Mouse (Mus musculus) lung, embryonic 16.5 days (tissue): ENCODE measurements around the gene Zfp69. TPM values are rescaled to one million over a fixed set of nuclear protein-coding genes. Genes with fewer than 3 reads are reported as not detected.
A peak's percentile ranks its signal among the peaks of the same experiment; 100 is the strongest.

ENCODE experiments used
- ATAC-seq: fragments of 200-750 bp; cut with Nextera tagmentation; 2 replicates; pipeline ENCODE4 v1.8.0; 2017; ENCODE audit warnings: low read depth, mild to moderate bottlenecking, moderate library complexity
- H3K27ac ChIP-seq: fragments of 300-500 bp; sonication (generic); 2 replicates; pipeline ENCODE4 v1.5.1; 2014; ENCODE audit warnings: mild to moderate bottlenecking, control low read depth, low read length
- H3K27me3 ChIP-seq: fragments of 300-500 bp; sonication (generic); 2 replicates; pipeline ENCODE4 v1.6.1; 2014; ENCODE audit warnings: low read depth, low read length, mixed read lengths; ENCODE audit not compliant: control insufficient read depth, insufficient read depth
- H3K36me3 ChIP-seq: fragments of 300-500 bp; sonication (generic); 2 replicates; pipeline ENCODE4 v1.6.1; 2014; ENCODE audit warnings: low read length; ENCODE audit not compliant: control insufficient read depth, insufficient read depth
- H3K4me1 ChIP-seq: fragments of 300-500 bp; sonication (generic); replicated peaks from 2 replicates; pipeline ENCODE4 v1.6.1; 2014; ENCODE audit warnings: low read length, mixed read lengths; ENCODE audit not compliant: control insufficient read depth, insufficient read depth
- H3K4me2 ChIP-seq: fragments of 300-500 bp; sonication (generic); 2 replicates; pipeline ENCODE4 v1.6.1; 2014; ENCODE audit warnings: low read depth, low read length, control low read depth
- H3K4me3 ChIP-seq: fragments of 300-500 bp; sonication (generic); 2 replicates; pipeline ENCODE4 v1.5.1; 2014; ENCODE audit warnings: mild to moderate bottlenecking, low read length, control low read depth
- H3K9ac ChIP-seq: fragments of 300-500 bp; sonication (generic); 2 replicates; pipeline ENCODE4 v1.6.1; 2014; ENCODE audit warnings: low read length, control low read depth
- H3K9me3 ChIP-seq: fragments of 300-500 bp; sonication (generic); 2 replicates; pipeline ENCODE4 v1.6.1; 2016; ENCODE audit warnings: low read length; ENCODE audit not compliant: control insufficient read depth
- WGBS: fragments of 180-500 bp; shearing (Covaris S2); extraction: QIAGEN DNeasy Blood & Tissue Kit; methylation state at CpG from one replicate; pipeline ENCODE4 v1.1.7; 2014; 5-methylcytosine and 5-hydroxymethylcytosine counted together
- microRNA-seq: library from miRNA; unstranded; fragments of <30 nt; microRNA quantifications from one replicate; pipeline ENCODE4, GENCODE M21; 2016
- polyA plus RNA-seq: library from polyadenylated mRNA; unstranded; fragments of >200 nt; fragmentation: Nextera tagmentation; extraction: Ambion mirVana; gene quantifications from 2 replicates; pipeline ENCODE4 v1.2.1, GENCODE M21; 2015

Gene Zfp69
- polyA plus RNA-seq, 1 experiment from 2014 or later = 6.8 TPM

- Histone ChIP-seq H3K4me1 (peaks cover 6% of the 10 kb centered on the region), H3K27ac (no peak overlapping the region), H3K9ac (no peak overlapping the region), H3K4me2 (peak overlapping the region; percentile 25; the same call in 1 of the 2 replicates), H3K27me3 (no peaks in the 10 kb centered on the region), H3K9me3 (no peaks in the 10 kb centered on the region), H3K4me3 (no peak overlapping the region), H3K36me3 (no peaks in the 10 kb centered on the region)
- ATAC-seq = 0 out of 2 replicates have a peak, but pooled peaks have one; percentile 48
- WGBS = 10% methylated on average over 13 of the region's 13 CpGs
These were observed 66.0 kb downstream of the Zfp69 start for GRCm38 (mm10) chr4:120885208-120886120.

GRCm38 (mm10) chr4:120882002-120882625, 69.4 kb downstream of the Zfp69 start:
- Histone ChIP-seq H3K4me2 (no peak overlapping the region), H3K4me3 (no peak overlapping the region), H3K9ac (no peak overlapping the region), H3K9me3 (no peaks in the 10 kb centered on the region), H3K27me3 (no peaks in the 10 kb centered on the region), H3K27ac (no peak overlapping the region), H3K4me1 (peaks cover 6% of the 10 kb centered on the region), H3K36me3 (no peaks in the 10 kb centered on the region)
- ATAC-seq = peak; percentile 46; the same call in 1 of the 2 replicates
- 36% methylated on average over 5 of the region's 5 CpGs for WGBS

- 31% methylated on average over 6 of the region's 6 CpGs for WGBS
- H3K4me2 ChIP-seq = no peak overlapping the region
These were observed 70.6 kb downstream of the Zfp69 start for GRCm38 (mm10) chr4:120880731-120881432.

More at GRCm38 (mm10) chr4:120880731-120881432, 70.6 kb downstream of the Zfp69 start:
- H3K27me3 ChIP-seq = no peaks in the 10 kb centered on the region
- H3K36me3 ChIP-seq = no peaks in the 10 kb centered on the region
- peaks cover 5% of the 10 kb centered on the region for H3K4me1 ChIP-seq
- no peak overlapping the region for H3K27ac ChIP-seq
- no peaks in the 10 kb centered on the region for H3K9me3 ChIP-seq
- H3K4me3 ChIP-seq = no peak overlapping the region
- H3K9ac ChIP-seq = no peak overlapping the region
- no peak for ATAC-seq

Small RNA genes within 50 kb of the gene (microRNA-seq; reads per million reads assigned to microRNA genes)
- gene Mir7015 = not detected

Other genes with a start within 250 kb of the Zfp69 start
- 4.7 and 5.1 TPM in 2 replicates for gene Kcnq4, start 203.1 kb downstream of the Zfp69 start, polyA plus RNA-seq
- gene Nfyc, start 120.1 kb downstream of the Zfp69 start, polyA plus RNA-seq = 93.3 and 96.5 TPM in 2 replicates
- 0.69 and 0.73 TPM in 2 replicates for gene Rims3, start 96.9 kb downstream of the Zfp69 start, polyA plus RNA-seq
- 26.8 and 27.2 TPM in 2 replicates for gene Exo5, start 26.7 kb downstream of the Zfp69 start, polyA plus RNA-seq
- 12.3 and 12.6 TPM in 2 replicates for gene Smap2, start 65.5 kb upstream of the Zfp69 start, polyA plus RNA-seq
- 5.1 and 5.9 TPM in 2 replicates for gene Col9a2, start 87.7 kb upstream of the Zfp69 start, polyA plus RNA-seq
- gene Zmpste24, start 146.5 kb upstream of the Zfp69 start, polyA plus RNA-seq = 37.9 and 39.8 TPM in 2 replicates
- gene Tmco2, start 157.5 kb upstream of the Zfp69 start, polyA plus RNA-seq = not detected in 2 replicates